Mouse (Mus musculus): ENCODE measurements around the gene March10. TPM values are rescaled to one million over a fixed set of nuclear protein-coding genes. Genes with fewer than 3 reads are reported as not detected.

March10 gene
- under 1 TPM in 1 of 26 experiments, not detected in 25; 0.25 TPM for total RNA-seq (2018; cell fraction: chromatin; rRNA removed)
- not detected for total RNA-seq (2018; cell fraction: cytosol; rRNA removed)
- total RNA-seq (2018; cell fraction: nucleus; rRNA removed), result under 1 TPM in 1 of 26 experiments, not detected in 25; 0.32 TPM
- polyA plus RNA-seq (2018), result not detected in 3 replicates

DNA sequence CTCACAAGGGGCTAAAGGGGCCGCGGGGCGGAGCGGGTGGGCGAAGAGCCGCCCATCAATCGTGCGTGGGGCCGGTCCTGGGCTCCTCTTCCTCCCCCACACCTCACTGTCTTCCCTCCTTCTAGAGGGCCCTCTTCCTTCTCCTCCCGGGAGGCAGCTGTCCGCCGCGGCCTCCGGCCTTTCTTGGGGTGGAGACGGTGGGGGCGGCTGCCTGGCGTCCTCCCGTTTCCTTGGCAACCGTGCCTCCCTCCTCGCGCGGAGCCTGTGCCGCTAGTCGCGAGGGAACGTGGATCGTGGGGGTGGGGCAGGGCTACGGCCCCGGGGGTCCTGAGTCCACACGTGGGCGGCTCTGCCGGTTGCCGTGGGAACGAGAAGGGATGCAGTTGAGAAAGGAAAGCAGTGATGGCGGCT lies at the start of gene March10:
March10 (minus strand) TSS at position 239 of the 411 bp plus-strand sequence.
- WGBS (ENCODE audit: missing documents), result 14% methylated on average over 35 of the region's 35 CpGs
- Histone ChIP-seq H3K4me3 (ENCODE audit: inconsistent target) (no peak within 1 kb of the TSS), H3K36me3 (ENCODE audit: inconsistent target) (no peaks in the 10 kb centered on the region), H3K27ac (no peak within 1 kb of the TSS), H3K79me2 (ENCODE audit: inconsistent target) (no peaks in the 10 kb centered on the region)

DNA sequence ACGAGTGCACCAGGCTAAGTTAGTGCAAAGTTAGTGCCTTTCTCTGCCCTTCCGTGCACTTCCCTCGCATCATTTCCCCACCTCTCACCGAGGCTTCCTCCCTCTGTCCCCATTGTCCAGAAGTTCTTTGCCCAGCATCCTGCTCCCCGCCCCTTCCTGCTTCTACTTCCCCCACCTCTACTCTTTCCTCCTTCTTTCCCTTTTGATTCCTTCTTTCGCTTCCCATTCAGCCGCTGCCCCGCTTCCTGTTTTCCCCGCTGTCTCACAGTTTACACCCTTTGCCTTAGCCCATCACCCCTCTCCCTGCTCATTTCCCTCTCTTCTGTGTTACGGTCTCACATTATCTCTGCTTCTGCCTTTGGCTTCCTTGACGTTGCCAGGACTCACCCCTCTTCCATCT lies 49.8 kb upstream of the March10 start:
- H3K36me3 ChIP-seq (ENCODE audit: inconsistent target), result no peaks in the 10 kb centered on the region
- H3K27ac ChIP-seq, result no peak overlapping the region
- no peak overlapping the region for H3K4me3 ChIP-seq (ENCODE audit: inconsistent target)
- WGBS (ENCODE audit: missing documents), result 24% methylated on average over 11 of the region's 11 CpGs
- no peaks in the 10 kb centered on the region for H3K79me2 ChIP-seq (ENCODE audit: inconsistent target)

DNA sequence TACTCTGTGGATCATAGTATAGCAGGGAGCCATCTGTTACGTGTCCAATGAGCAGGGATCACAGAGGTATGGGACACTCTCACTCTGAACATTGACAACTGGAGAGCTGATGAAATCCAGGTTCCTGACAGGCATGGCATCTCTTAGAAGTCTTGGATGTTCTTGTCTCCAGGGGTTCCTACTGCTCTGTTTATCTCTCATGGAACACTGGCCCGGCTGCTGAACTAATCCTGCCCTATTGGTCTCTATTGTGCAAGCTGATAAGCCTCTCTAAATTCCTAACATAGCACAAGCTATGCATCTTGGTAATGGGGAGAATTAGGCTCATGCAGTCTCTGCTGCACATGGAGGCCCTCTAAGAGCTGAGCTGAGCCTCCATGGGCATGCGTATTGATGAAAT lies 48.5 kb upstream of the March10 start:
- H3K36me3 ChIP-seq (ENCODE audit: inconsistent target), result no peaks in the 10 kb centered on the region
- no peak overlapping the region for H3K4me3 ChIP-seq (ENCODE audit: inconsistent target)
- H3K27ac ChIP-seq, result no peak overlapping the region
- H3K79me2 ChIP-seq (ENCODE audit: inconsistent target), result no peaks in the 10 kb centered on the region
- WGBS (ENCODE audit: missing documents), result 100% methylated on average over 3 of the region's 3 CpGs

DNA sequence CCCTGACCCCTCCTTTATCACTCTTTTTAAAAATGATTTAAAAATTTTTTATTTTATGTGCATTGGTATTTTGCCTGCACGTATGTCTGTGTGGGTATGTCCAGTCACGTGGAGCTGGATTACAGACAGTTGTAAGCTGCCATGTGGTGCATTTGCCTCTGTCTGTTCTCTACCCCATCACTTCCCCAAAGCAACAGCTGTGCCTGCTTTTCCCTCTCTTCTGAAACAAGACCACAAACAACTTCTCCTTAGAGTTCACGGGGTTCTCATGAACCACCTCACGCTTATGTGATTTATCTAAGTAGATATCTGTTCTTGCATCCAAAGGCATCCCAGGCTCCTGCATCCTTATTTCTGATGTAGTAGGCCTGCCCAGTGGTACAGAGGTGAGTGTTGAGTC lies 45.8 kb upstream of the March10 start:
- H3K27ac ChIP-seq, result no peak overlapping the region
- no peak overlapping the region for H3K4me3 ChIP-seq (ENCODE audit: inconsistent target)
- 3% methylated on average over 4 of the region's 4 CpGs for WGBS (ENCODE audit: missing documents)
- no peaks in the 10 kb centered on the region for H3K36me3 ChIP-seq (ENCODE audit: inconsistent target)
- no peaks in the 10 kb centered on the region for H3K79me2 ChIP-seq (ENCODE audit: inconsistent target)

DNA sequence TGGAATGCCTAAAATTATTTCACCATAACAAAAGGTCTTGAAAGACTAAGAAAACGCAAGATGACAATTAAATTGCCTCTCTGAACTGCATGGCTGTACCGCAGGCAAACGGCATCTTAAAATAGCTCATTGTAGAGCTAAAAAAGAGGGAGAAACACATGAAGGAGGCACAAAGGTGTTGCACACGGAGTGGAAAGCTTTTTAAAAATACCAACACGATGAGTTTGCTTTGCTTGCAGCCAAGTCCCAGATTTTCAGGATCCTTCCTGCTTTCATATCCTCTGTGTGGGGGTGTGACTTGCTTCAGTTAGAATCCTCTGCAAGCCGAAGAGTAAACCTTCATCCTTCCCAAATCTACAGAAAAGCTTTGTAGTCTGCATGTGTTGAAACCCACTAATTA lies 41.0 kb upstream of the March10 start:
- Histone ChIP-seq H3K79me2 (ENCODE audit: inconsistent target) (no peaks in the 10 kb centered on the region), H3K36me3 (ENCODE audit: inconsistent target) (no peaks in the 10 kb centered on the region), H3K27ac (no peak overlapping the region), H3K4me3 (ENCODE audit: inconsistent target) (no peak overlapping the region)
- 87% methylated on average over 5 of the region's 6 CpGs for WGBS (ENCODE audit: missing documents)

DNA sequence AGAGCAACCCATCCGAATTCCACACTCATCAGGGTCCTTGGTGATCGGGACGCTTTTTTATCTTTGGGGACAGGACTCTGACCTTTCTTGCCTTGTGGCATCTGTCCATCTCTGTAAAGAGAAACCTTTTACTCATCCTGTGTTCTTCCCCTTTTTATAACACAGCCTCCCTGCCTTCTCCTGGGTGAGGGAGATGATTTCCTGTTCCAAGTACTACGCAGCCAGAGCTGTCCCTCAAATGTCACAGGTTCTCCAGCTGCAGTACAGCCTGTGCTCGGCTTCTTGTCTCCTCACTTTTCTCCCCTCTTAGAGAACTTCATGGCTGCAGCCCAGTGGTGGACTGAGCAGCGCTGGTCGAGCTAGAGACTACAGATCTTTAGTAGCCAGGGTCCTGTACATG lies 40.1 kb upstream of the March10 start:
- H3K27ac ChIP-seq, result no peak overlapping the region
- no peaks in the 10 kb centered on the region for H3K36me3 ChIP-seq (ENCODE audit: inconsistent target)
- 43% methylated on average over 7 of the region's 7 CpGs for WGBS (ENCODE audit: missing documents)
- H3K4me3 ChIP-seq (ENCODE audit: inconsistent target), result no peak overlapping the region
- no peaks in the 10 kb centered on the region for H3K79me2 ChIP-seq (ENCODE audit: inconsistent target)

DNA sequence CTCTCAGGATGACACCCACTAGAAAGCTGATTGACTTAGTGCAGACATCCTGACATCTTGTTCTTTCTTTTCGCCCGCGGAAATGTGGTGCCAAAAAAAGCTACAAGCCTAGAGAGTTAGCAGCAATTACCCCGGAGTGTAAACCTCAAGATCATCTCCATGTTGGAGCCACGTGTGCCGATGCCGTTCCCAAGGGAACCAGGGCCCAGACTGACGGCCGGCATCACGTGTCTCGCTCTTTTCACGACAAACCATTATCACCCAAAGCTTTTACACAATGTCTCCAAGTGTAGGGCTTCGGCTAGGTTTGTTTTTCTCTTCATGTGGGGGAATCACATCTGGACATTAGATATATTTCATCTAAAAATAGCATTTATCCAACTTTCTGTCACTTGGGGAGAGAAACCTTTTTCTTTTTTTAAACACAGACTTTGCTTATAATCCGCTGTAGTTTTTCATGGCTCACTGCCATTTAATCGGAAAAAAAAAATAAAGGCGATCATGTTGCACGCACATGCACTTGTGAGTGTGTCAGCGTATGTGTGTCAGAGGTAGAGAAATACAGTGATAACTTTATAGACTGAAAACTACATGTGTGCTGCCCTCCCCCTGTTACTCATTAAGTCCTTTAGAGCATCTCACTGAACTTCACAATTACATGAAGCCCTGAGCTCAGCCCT lies 39.2 kb upstream of the March10 start:
- Histone ChIP-seq H3K36me3 (ENCODE audit: inconsistent target) (no peaks in the 10 kb centered on the region), H3K4me3 (ENCODE audit: inconsistent target) (no peak overlapping the region), H3K79me2 (ENCODE audit: inconsistent target) (no peaks in the 10 kb centered on the region), H3K27ac (no peak overlapping the region)
- 93% methylated on average over 18 of the region's 18 CpGs for WGBS (ENCODE audit: missing documents)

DNA sequence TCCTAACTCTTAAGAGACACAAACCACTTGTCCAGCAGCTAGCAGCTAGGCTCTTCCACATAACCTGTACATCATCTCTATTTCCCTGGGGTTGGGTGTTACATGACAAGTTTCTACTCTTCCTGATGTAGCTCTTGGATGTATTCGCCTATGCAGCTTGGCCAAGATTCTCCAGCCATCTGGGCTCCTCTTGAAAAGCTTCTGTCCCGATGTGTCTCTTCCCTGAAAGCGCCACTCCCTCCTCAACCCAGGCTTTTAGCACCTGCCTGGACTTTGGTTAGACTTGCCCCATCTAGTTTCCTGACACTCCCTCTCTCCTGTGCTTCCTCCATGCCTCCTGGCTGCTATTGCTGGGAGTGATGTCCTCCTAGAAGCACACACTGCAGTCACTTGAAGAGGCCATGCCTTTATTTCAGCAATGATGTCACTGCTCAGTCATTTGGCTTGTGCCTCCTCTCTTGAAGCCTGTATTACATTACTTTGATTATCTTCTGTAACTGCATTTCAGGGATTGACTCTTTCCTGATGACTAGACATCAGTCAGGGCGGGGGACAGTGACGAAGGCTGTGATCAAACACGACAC lies 38.3 kb upstream of the March10 start:
- Histone ChIP-seq H3K79me2 (ENCODE audit: inconsistent target) (no peaks in the 10 kb centered on the region), H3K4me3 (ENCODE audit: inconsistent target) (no peak overlapping the region), H3K27ac (no peak overlapping the region), H3K36me3 (ENCODE audit: inconsistent target) (no peaks in the 10 kb centered on the region)
- WGBS (ENCODE audit: missing documents), result 99% methylated on average over 6 of the region's 6 CpGs

DNA sequence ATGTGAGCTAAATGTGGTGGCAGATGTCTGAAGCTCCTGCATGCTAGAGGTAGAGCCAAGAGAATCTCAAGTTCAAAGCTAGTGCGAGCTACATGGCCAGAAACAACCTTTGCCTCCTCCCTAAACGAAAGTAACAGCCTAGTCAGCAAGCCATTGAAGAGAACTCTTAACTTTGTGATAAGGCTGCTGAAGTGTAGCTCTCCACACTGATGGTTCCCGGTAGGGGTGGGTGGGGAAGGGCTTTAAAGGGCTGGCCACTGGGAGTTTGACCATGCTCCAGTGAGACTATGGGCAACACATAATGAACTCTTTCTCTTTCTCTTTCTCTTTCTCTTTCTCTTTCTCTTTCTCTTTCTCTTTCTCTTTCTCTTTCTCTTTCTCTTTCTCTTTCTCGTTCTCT lies 35.9 kb upstream of the March10 start:
- no peaks in the 10 kb centered on the region for H3K36me3 ChIP-seq (ENCODE audit: inconsistent target)
- H3K4me3 ChIP-seq (ENCODE audit: inconsistent target), result no peak overlapping the region
- 93% methylated on average over 2 of the region's 4 CpGs for WGBS (ENCODE audit: missing documents)
- no peak overlapping the region for H3K27ac ChIP-seq
- H3K79me2 ChIP-seq (ENCODE audit: inconsistent target), result no peaks in the 10 kb centered on the region

DNA sequence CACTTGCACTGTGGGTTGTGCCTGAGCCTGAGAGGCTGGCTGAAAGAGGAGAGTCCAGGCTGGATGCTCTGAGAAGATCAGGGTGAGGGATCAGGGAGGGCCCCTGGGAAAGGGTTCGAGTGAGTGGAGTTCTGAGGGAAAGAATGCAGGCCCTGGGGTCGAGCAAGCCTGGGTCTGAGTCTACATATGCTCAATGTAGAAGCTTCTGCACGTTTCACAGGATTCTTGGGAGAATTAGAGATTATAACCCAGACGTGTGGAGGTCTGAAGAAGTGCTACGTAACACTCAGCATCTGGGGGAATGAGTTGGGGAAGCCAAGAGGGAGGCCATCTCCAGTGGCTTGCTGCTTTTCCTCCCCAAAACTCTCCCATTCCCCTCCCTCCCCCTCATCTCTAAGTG lies 34.4 kb upstream of the March10 start:
- Histone ChIP-seq H3K4me3 (ENCODE audit: inconsistent target) (no peak overlapping the region), H3K27ac (no peak overlapping the region), H3K36me3 (ENCODE audit: inconsistent target) (no peaks in the 10 kb centered on the region), H3K79me2 (ENCODE audit: inconsistent target) (no peaks in the 10 kb centered on the region)
- WGBS (ENCODE audit: missing documents), result 91% methylated on average over 5 of the region's 5 CpGs

DNA sequence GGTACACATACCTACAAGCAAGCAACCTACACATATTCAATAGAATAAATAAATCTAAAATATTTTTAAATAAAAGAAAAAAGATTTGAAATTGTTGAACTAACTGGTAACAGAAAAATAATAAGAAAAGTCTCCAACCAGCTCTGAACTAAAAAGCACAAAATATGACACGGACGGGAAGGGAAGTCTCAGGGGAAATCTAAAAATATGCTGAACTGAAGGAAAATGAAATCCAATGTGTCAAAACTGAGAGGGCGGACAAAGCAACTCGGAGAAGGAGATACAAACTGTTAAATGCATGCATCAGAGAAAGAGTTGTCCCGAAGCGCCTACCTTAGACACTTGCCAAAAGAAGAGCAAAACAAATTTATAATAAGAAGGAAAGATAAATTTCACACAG lies 28.9 kb upstream of the March10 start:
- no peaks in the 10 kb centered on the region for H3K79me2 ChIP-seq (ENCODE audit: inconsistent target)
- H3K36me3 ChIP-seq (ENCODE audit: inconsistent target), result no peaks in the 10 kb centered on the region
- H3K27ac ChIP-seq, result no peak overlapping the region
- 77% methylated on average over 6 of the region's 6 CpGs for WGBS (ENCODE audit: missing documents)
- no peak overlapping the region for H3K4me3 ChIP-seq (ENCODE audit: inconsistent target)

DNA sequence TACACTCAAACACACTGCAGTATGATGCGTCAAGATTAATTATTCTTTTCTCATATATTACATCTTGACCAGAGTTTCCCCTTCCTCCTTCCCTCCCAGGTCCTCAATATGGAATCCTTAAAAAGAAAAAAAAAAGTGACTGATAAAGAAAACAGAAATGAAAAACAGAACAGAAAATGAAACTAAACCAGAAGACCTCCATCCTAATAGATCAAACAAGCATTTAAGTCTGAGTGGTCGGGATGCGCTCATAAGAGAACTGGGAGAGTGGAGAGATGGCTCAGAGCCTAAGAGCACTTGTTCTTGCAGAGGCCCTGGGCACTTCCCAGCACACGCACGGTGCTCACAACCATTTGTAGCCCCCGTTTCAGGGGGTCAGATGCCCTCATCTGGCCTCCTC lies 28.5 kb upstream of the March10 start:
- no peak overlapping the region for H3K27ac ChIP-seq
- no peak overlapping the region for H3K4me3 ChIP-seq (ENCODE audit: inconsistent target)
- 68% methylated on average over 6 of the region's 6 CpGs for WGBS (ENCODE audit: missing documents)
- H3K79me2 ChIP-seq (ENCODE audit: inconsistent target), result no peaks in the 10 kb centered on the region
- no peaks in the 10 kb centered on the region for H3K36me3 ChIP-seq (ENCODE audit: inconsistent target)

DNA sequence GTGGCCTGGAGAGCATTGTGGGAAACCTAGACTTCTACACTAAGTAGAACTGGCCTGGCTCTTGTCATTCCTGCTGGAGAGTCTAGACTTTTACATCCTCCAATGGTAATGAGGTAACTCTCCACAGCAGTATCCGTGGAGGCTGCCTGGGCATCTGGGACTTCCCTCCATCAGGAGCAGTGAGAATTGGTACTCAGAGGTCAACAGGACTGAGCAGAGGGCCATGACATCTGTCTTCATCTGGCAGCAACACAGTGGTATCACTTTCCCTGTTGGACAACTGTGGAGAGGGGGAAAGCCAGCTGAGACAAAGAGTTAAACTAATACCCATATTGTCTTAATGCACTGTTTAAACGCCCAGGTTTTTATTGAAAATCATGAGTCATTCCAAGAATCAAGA lies 26.2 kb upstream of the March10 start:
- Histone ChIP-seq H3K4me3 (ENCODE audit: inconsistent target) (no peak overlapping the region), H3K36me3 (ENCODE audit: inconsistent target) (no peaks in the 10 kb centered on the region), H3K79me2 (ENCODE audit: inconsistent target) (no peaks in the 10 kb centered on the region), H3K27ac (no peak overlapping the region)
- WGBS (ENCODE audit: missing documents), result 77% methylated on average over 2 of the region's 2 CpGs

DNA sequence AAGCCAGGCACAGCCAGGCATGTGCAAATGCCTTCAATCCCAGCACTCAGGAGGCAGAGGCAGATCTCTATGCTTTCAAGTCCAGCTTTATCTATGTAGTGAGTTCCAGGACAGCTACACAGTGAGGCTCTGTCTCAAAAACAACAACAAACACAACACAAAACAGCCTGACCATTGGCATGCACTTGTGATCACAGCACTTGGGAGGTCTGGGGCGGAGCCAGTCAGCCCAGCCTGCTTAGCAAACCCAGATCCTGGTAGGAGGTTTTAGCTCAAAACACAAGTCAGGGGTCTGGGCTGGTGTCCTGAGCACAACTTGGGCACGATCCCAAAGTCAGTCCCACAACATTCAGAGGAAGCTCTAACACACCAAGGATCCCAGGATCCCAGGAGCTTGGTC lies 18.2 kb upstream of the March10 start:
- Histone ChIP-seq H3K36me3 (ENCODE audit: inconsistent target) (no peaks in the 10 kb centered on the region), H3K79me2 (ENCODE audit: inconsistent target) (no peaks in the 10 kb centered on the region), H3K27ac (0 out of 2 replicates have a peak overlapping the region, but pooled peaks have one; percentile 24), H3K4me3 (ENCODE audit: inconsistent target) (no peak overlapping the region)
- WGBS (ENCODE audit: missing documents), result 92% methylated on average over 2 of the region's 2 CpGs

DNA sequence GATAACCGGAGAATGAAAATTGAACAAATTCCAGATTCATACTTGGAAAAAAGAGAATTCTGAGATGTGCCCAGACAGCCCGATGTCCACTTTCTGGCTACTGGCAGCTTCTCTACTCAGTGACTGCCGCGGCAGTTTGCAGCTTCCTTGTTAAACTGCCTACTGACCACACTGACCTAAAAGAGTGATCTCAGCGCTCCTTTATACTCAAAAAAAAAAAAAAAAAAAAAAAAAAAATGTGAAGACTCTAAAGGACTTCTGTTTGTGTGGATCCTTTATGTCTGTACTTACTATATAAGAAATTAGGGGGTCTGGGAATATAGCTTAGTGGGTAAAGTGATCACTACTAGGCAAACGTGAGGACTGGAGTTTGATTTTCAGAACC lies 17.8 kb upstream of the March10 start:
- Histone ChIP-seq H3K4me3 (ENCODE audit: inconsistent target) (no peak overlapping the region), H3K27ac (0 out of 2 replicates have a peak overlapping the region, but pooled peaks have one; percentile 24), H3K36me3 (ENCODE audit: inconsistent target) (no peaks in the 10 kb centered on the region), H3K79me2 (ENCODE audit: inconsistent target) (no peaks in the 10 kb centered on the region)
- 45% methylated on average over 6 of the region's 6 CpGs for WGBS (ENCODE audit: missing documents)

Measured in macrophage (primary cell).